Mouse (Mus musculus) cerebellum, postnatal 10 days (tissue): ENCODE results near the gene Miga2.

Source experiments
- DNase-seq, 2 experiments: peaks; one replicate each; pipeline ENCODE4 v3.0.0; 2021; ENCODE audit warnings: mixed read lengths in 2 of 2

The Miga2 gene

DNA sequence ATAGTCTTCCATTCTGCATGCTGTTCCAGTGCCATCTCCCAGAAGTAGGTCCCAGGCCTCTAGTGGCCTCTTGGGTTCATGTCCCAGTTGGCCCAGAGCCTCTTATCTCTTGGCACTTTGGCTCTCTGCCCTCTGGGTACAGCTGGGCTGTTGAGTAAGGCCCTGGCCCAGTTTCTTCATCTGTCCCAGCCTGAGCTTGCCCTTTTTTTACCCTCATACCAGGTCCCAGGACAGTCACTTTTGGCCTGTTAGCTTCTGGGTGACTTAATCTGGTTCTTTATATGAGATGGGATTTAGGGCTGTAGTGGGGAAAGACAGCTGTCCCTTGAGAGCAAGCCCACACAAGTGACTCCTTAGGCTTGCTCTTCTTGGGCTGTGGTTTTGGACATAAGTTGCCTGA is 65.1 kb downstream of the Miga2 start:
- DNase-seq: peak; percentile 47 to 50
